Mouse (Mus musculus) CH12.LX (cell line): ENCODE data around the gene Gpr180. TPM values are rescaled to one million over a fixed set of nuclear protein-coding genes. Genes with fewer than 3 reads are reported as not detected.

ENCODE experiments used
- DNase-seq: peaks from one replicate; pipeline ENCODE4 v3.0.0-alpha.2; 2013; ENCODE audit errors: extremely low read depth
- H3K27ac ChIP-seq: 2 replicates; pipeline ENCODE4 v1.5.1; 2012; ENCODE audit warnings: low read depth, mild to moderate bottlenecking, control low read depth, moderate library complexity; ENCODE audit not compliant: insufficient read depth
- H3K27me3 ChIP-seq: replicated peaks from 2 replicates; pipeline ENCODE3; 2012; ENCODE audit warnings: inconsistent platforms
- H3K36me3 ChIP-seq, 2 experiments: replicated peaks in 1 of 2; 2 replicates each; pipeline versions ENCODE3 to v1.6.1; 2012; ENCODE audit warnings: inconsistent platforms in 1 of 2, low read length in 1 of 2, mild to moderate bottlenecking in 1 of 2, mixed read lengths in 1 of 2, moderate library complexity in 1 of 2; ENCODE audit not compliant: control insufficient read depth in 1 of 2, insufficient read depth in 1 of 2
- H3K4me1 ChIP-seq, 2 experiments: 2 replicates each; pipeline ENCODE4 v1.6.1; 2012; ENCODE audit warnings: inconsistent platforms in 1 of 2, moderate library complexity in 1 of 2; ENCODE audit not compliant: insufficient read depth in 2 of 2, control insufficient read depth in 1 of 2
- H3K4me2 ChIP-seq: 2 replicates; pipeline ENCODE4 v1.6.1; 2012; ENCODE audit warnings: low read depth, mild to moderate bottlenecking, control low read depth; ENCODE audit not compliant: poor library complexity, insufficient read depth, severe bottlenecking
- H3K4me3 ChIP-seq, 3 experiments: fragments of 150-350 bp in 1 of 3; sonication (generic) in 1 of 3; replicated peaks in 1 of 3; 2 replicates each; pipeline versions ENCODE3 to v1.5.1; 2011 to 2012; ENCODE audit warnings: low read depth in 2 of 3, low read length in 2 of 3, mild to moderate bottlenecking in 2 of 3, moderate library complexity in 2 of 3, control low read depth in 1 of 3, improper control_type of control experiment in 1 of 3, inconsistent platforms in 1 of 3, mixed read lengths in 1 of 3; ENCODE audit not compliant: poor library complexity in 1 of 3
- H3K79me2 ChIP-seq: replicated peaks from 2 replicates; pipeline ENCODE4 v1.6.1; 2012; ENCODE audit warnings: mild to moderate bottlenecking, moderate library complexity; ENCODE audit not compliant: control insufficient read depth, poor library complexity, insufficient read depth, severe bottlenecking; ENCODE audit errors: extremely low read depth
- H3K9ac ChIP-seq: 2 replicates; pipeline ENCODE4 v1.6.1; 2012; ENCODE audit warnings: low read depth, mild to moderate bottlenecking, control low read depth, moderate library complexity; ENCODE audit not compliant: insufficient read depth
- H3K9me3 ChIP-seq: replicated peaks from 2 replicates; pipeline ENCODE3; 2012; ENCODE audit warnings: low read length, inconsistent platforms, mixed read lengths
- BHLHE40 ChIP-seq: IDR thresholded peaks from 2 replicates; pipeline ENCODE4 v1.6.1; 2011; ENCODE audit warnings: mild to moderate bottlenecking, low read depth, low read length, improper control_type of control experiment
- CHD1 ChIP-seq: IDR thresholded peaks from 2 replicates; pipeline ENCODE4 v1.6.1; 2012; ENCODE audit warnings: low read depth, low read length, improper control_type of control experiment, inconsistent platforms
- CHD2 ChIP-seq: IDR thresholded peaks from 2 replicates; pipeline ENCODE4 v1.6.1; 2011; ENCODE audit warnings: low read length, improper control_type of control experiment
- CTCF ChIP-seq, 2 experiments: IDR thresholded peaks in 1 of 2; conservative IDR thresholded peaks in 1 of 2; 2 replicates each; pipeline ENCODE4 v1.5.1; 2011 to 2012; ENCODE audit warnings: low read depth in 2 of 2, low read length in 2 of 2, improper control_type of control experiment in 1 of 2, inconsistent platforms in 1 of 2, mild to moderate bottlenecking in 1 of 2, moderate library complexity in 1 of 2
- EP300 ChIP-seq: IDR thresholded peaks from 2 replicates; pipeline ENCODE4 v1.6.1; 2011; ENCODE audit warnings: low read length, improper control_type of control experiment
- GABPA ChIP-seq: IDR thresholded peaks from 2 replicates; pipeline ENCODE4 v1.6.1; 2012; ENCODE audit warnings: low read depth, low read length, improper control_type of control experiment, inconsistent platforms; ENCODE audit not compliant: insufficient replicate concordance
- HCFC1 ChIP-seq: IDR thresholded peaks from 2 replicates; pipeline ENCODE4 v1.6.1; 2012; ENCODE audit warnings: low read depth, mild to moderate bottlenecking, inconsistent platforms, low read length, improper control_type of control experiment
- IRF4 ChIP-seq: IDR thresholded peaks from 2 replicates; pipeline ENCODE4 v1.6.1; 2014; ENCODE audit warnings: low read depth, mild to moderate bottlenecking, inconsistent platforms, low read length, improper control_type of control experiment
- JUN ChIP-seq: IDR thresholded peaks from 2 replicates; pipeline ENCODE4 v1.6.1; 2011; ENCODE audit warnings: low read depth, mild to moderate bottlenecking, low read length, improper control_type of control experiment, moderate library complexity; ENCODE audit not compliant: insufficient read depth
- JUND ChIP-seq: conservative IDR thresholded peaks from 2 replicates; pipeline ENCODE4 v1.6.1; 2011; ENCODE audit warnings: low read depth, low read length, improper control_type of control experiment
- KAT2A ChIP-seq: IDR thresholded peaks from 2 replicates; pipeline ENCODE4 v1.6.1; 2012; ENCODE audit warnings: low read length, improper control_type of control experiment, inconsistent platforms; ENCODE audit not compliant: insufficient replicate concordance
- MAX ChIP-seq: IDR thresholded peaks from 2 replicates; pipeline ENCODE4 v1.6.1; 2011; ENCODE audit warnings: low read length, improper control_type of control experiment
- NRF1 ChIP-seq: IDR thresholded peaks from 2 replicates; pipeline ENCODE4 v1.6.1; 2014; ENCODE audit warnings: low read depth, mild to moderate bottlenecking, inconsistent platforms, low read length, improper control_type of control experiment, moderate library complexity
- POLR2A ChIP-seq: IDR thresholded peaks from 2 replicates; pipeline ENCODE4 v1.6.1; 2011; ENCODE audit warnings: low read depth, mild to moderate bottlenecking, improper control_type of control experiment, low read length
- POLR2AphosphoS2 ChIP-seq: IDR thresholded peaks from 2 replicates; pipeline ENCODE4 v1.6.1; 2011; ENCODE audit warnings: low read depth, low read length, improper control_type of control experiment
- RCOR1 ChIP-seq: conservative IDR thresholded peaks from 2 replicates; pipeline ENCODE4 v1.6.1; 2012; ENCODE audit warnings: low read depth, mild to moderate bottlenecking, inconsistent platforms, low read length, improper control_type of control experiment
- SIN3A ChIP-seq: IDR thresholded peaks from 2 replicates; pipeline ENCODE4 v1.6.1; 2012; ENCODE audit warnings: low read length, improper control_type of control experiment, inconsistent platforms
- UBTF ChIP-seq: IDR thresholded peaks from 2 replicates; pipeline ENCODE4 v1.6.1; 2012; ENCODE audit warnings: low read depth, mild to moderate bottlenecking, inconsistent platforms, low read length, improper control_type of control experiment, moderate library complexity
- USF1 ChIP-seq: IDR thresholded peaks from 2 replicates; pipeline ENCODE4 v1.6.1; 2014; ENCODE audit warnings: low read depth, mild to moderate bottlenecking, inconsistent platforms, low read length, improper control_type of control experiment
- USF2 ChIP-seq: conservative IDR thresholded peaks from 2 replicates; pipeline ENCODE4 v1.6.1; 2011; ENCODE audit warnings: low read depth, low read length, improper control_type of control experiment
- ZKSCAN1 ChIP-seq: IDR thresholded peaks from 2 replicates; pipeline ENCODE4 v1.6.1; 2012; ENCODE audit warnings: low read depth, inconsistent platforms, low read length, improper control_type of control experiment, borderline replicate concordance
- dilution Hi-C: fragments of 300-500 bp; cut with MboI; formaldehyde crosslinking; loops from 2 replicates; pipeline ENCODE4 v1.14.3; 2020; ENCODE audit warnings: low sequenced_read_pairs; ENCODE audit not compliant: extremely low pct_unique_long_range_greater_than_20kb, extremely low pct_ligation_motif_present
- in situ Hi-C: fragments of 300-500 bp; cut with MboI; formaldehyde crosslinking; loops from 3 replicates; pipeline ENCODE4 v1.14.3; 2019; ENCODE audit warnings: low sequenced_read_pairs, low pct_ligation_motif_present, low pct_unique_long_range_greater_than_20kb, mixed read lengths
- polyA plus RNA-seq: library from polyadenylated mRNA; unstranded; fragments of >175 nt; gene quantifications from 2 replicates; pipeline ENCODE4 v1.2.1, GENCODE M21; 2012; ENCODE audit warnings: low read depth; ENCODE audit not compliant: insufficient read length
- total RNA-seq, 2 experiments: library from RNA; depleted of rRNA; stranded (reverse); fragments of 300-350 nt in 1 of 2; fragments of >200 nt in 1 of 2; gene quantifications; 2 replicates each; pipeline ENCODE4 v1.2.3; 2012 to 2014

Gpr180 gene
- total and polyA plus RNA-seq, 3 experiments, result 11.7 to 15.8 (median 14.0) TPM

DNA sequence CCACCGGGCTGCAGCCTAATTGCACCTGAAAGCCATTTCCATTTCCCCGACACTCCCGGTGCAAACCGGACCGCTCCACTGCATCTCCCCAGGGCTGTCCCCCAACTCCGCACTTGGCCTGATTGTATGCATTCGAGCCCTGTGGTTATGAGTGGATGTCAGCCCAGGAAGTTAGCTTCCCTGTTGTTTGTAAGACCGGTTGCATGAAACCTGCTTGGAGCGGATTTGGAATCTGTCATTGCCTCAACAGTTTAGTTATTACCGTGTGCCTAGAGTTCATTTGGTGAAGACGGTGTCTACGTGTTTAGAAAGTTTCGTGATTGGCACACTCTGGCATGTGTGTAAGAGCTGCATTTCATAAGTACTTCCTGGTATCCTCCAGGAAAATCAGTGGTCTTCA lies 529 bp downstream of the Gpr180 start:
- Histone ChIP-seq H3K4me1 (peaks cover 2 to 17% of the 10 kb centered on the region in 2 experiments; a peak in 3 of 4 replicates), H3K36me3 (peaks cover 13 to 32% of the 10 kb centered on the region in 2 experiments), H3K9me3 (peaks cover 9% of the 10 kb centered on the region), H3K27me3 (peaks cover 2% of the 10 kb centered on the region), H3K4me2 (peak overlapping the region; percentile 95), H3K79me2 (no peaks in the 10 kb centered on the region; the same call in 1 of the 2 replicates), H3K9ac (peak overlapping the region; percentile 61), H3K4me3 (peak overlapping the region; percentile 73 to 83 (median 77)), H3K27ac (no peak overlapping the region)
- dilution Hi-C loops, result no loop called here
- in situ Hi-C loops, result loop anchor here (5.0 to 10.0 kb wide), 2 partner anchors 50 to 103 kb away; no protein-coding TSS in a partner anchor
- DNase-seq, result peak; percentile 22
- TF ChIP-seq JUN (no peak), CHD2 (no peak), USF2 (no peak), JUND (no peak), CHD1 (no peak), GABPA (no peak), IRF4 (no peak)

GRCm38 (mm10) chr14:118142283-118142682 lies 5.3 kb downstream of the Gpr180 start:
- Histone ChIP-seq H3K9me3 (no peaks in the 10 kb centered on the region), H3K36me3 (peaks cover 13 to 53% of the 10 kb centered on the region in 2 experiments), H3K27me3 (no peaks in the 10 kb centered on the region), H3K27ac (no peak overlapping the region), H3K4me3 (no peak overlapping the region), H3K79me2 (no peaks in the 10 kb centered on the region; the same call in 1 of the 2 replicates), H3K9ac (no peak overlapping the region), H3K4me1 (peaks cover 0 to 15% of the 10 kb centered on the region in 2 experiments; a peak in 2 of 4 replicates), H3K4me2 (no peak overlapping the region)
- TF ChIP-seq RCOR1 (no peak), BHLHE40 (no peak), UBTF (no peak), NRF1 (no peak), ZKSCAN1 (no peak), POLR2AphosphoS2 (no peak), CHD2 (no peak), GABPA (no peak), KAT2A (no peak), USF1 (no peak), SIN3A (no peak), CTCF (conservative IDR thresholded peaks at IDR 0.05 in 1 of 2, IDR thresholded peaks at IDR 0.05 in 1 of 2; ENCODE audit: low read depth in 2 of 2, low read length in 2 of 2) (no peak), IRF4 (no peak), MAX (no peak), EP300 (no peak), HCFC1 (no peak), POLR2A (no peak), JUND (no peak)
- dilution Hi-C loops, result no loop called here
- no peak for DNase-seq
- in situ Hi-C loops, result no loop called here
